ENCODE assay signal across 11 mouse cellular contexts in genomic region chr4:147423140-147423539, GRCm38 (mm10).
A peak's percentile ranks its signal among the peaks of the same experiment; 100 is the strongest.
DNase-seq lines count a peak whose midpoint lies in the region; ATAC-seq and TF ChIP-seq lines count a peak whose summit lies in the region.
"Had no signal": no experiment of that assay in that cellular context is flagged by ENCODE, and none has a peak within 500 bp of the region (broad histone marks: within the 10 kb centered on the region; RNA-seq: fewer than 3 reads in every experiment).

No protein-coding gene starts in this region.

- no peaks in the 10 kb centered on the region for H3K4me1 ChIP-seq in heart, embryonic 10.5 days
- H3K4me1 ChIP-seq in lung, postnatal 0 days (ENCODE audit: insufficient read depth, low read depth, low read length), result no peaks in the 10 kb centered on the region
- H3K4me1 ChIP-seq in limb, embryonic 12.5 days (replicated peaks), result no peaks in the 10 kb centered on the region
- no peaks in the 10 kb centered on the region for H3K4me1 ChIP-seq in stomach, embryonic 16.5 days (ENCODE audit: control insufficient read depth, insufficient read depth, low read length)
- H3K4me1 ChIP-seq: neural tube, embryonic 12.5 days had no signal

- H3K27me3 ChIP-seq in heart, embryonic 10.5 days (ENCODE audit: insufficient read depth, poor library complexity, severe bottlenecking), result no peaks in the 10 kb centered on the region
- no peaks in the 10 kb centered on the region for H3K27me3 ChIP-seq in lung, postnatal 0 days (replicated peaks; ENCODE audit: insufficient read depth, low read length)
- no peaks in the 10 kb centered on the region for H3K27me3 ChIP-seq in limb, embryonic 12.5 days
- H3K27me3 ChIP-seq in stomach, embryonic 16.5 days (ENCODE audit: control insufficient read depth, insufficient read depth, low read length), result no peaks in the 10 kb centered on the region
- H3K27me3 ChIP-seq: neural tube, embryonic 12.5 days had no signal

- no peak for TF ChIP-seq CTCF in lung, postnatal 0 days (IDR thresholded peaks at IDR 0.05)

- intact Hi-C loops in heart, postnatal 10 days (cut with DNase I), result loop anchor here (5.0 kb wide), 1 partner anchor 1866 kb away; no protein-coding TSS in a partner anchor

- peak; percentile 82 for DNase-seq in heart, embryonic 10.5 days (ENCODE audit: low spot score)
- no peak for DNase-seq in heart, postnatal 10 days
- peak; percentile 15 for DNase-seq in lung, postnatal 0 days (ENCODE audit: low spot score)
- DNase-seq in lung, postnatal 25 days (ENCODE audit: low spot score), result no peak
- no peak for DNase-seq in cerebellum, postnatal 14 days
- DNase-seq in urinary bladder, postnatal 10 days (ENCODE audit: low spot score), result no peak
- DNase-seq: adrenal gland, adult 8-10 months; lung, postnatal 4 days had no signal

- ATAC-seq in lung, postnatal 0 days, result 0 out of 2 replicates have a peak, but pooled peaks have one; percentile 8
- peak; percentile 12; the same call in 1 of the 2 replicates for ATAC-seq in limb, embryonic 12.5 days (ENCODE audit: insufficient number of reproducible peaks, insufficient read depth, low FRiP score, low TSS enrichment, low read depth)
- ATAC-seq in stomach, embryonic 16.5 days (ENCODE audit: insufficient read depth, low FRiP score), result 0 out of 2 replicates have a peak, but pooled peaks have one; percentile 4

- H3K36me3 ChIP-seq in heart, embryonic 10.5 days, result no peaks in the 10 kb centered on the region
- H3K36me3 ChIP-seq in lung, postnatal 0 days (ENCODE audit: insufficient read depth, low read length), result no peaks in the 10 kb centered on the region
- no peaks in the 10 kb centered on the region for H3K36me3 ChIP-seq in limb, embryonic 12.5 days
- H3K36me3 ChIP-seq in stomach, embryonic 16.5 days (ENCODE audit: control insufficient read depth, insufficient read depth, low read length), result no peaks in the 10 kb centered on the region
- H3K36me3 ChIP-seq: neural tube, embryonic 12.5 days had no signal

- H3K4me2 ChIP-seq in lung, postnatal 0 days (replicated peaks; ENCODE audit: low read depth, low read length), result no peak overlapping the region
- H3K4me2 ChIP-seq in limb, embryonic 12.5 days, result no peak overlapping the region
- H3K4me2 ChIP-seq in stomach, embryonic 16.5 days (ENCODE audit: low read depth, low read length), result no peak overlapping the region
- H3K4me2 ChIP-seq: neural tube, embryonic 12.5 days had no signal

- H3K9ac ChIP-seq in lung, postnatal 0 days (replicated peaks; ENCODE audit: low read depth), result no peak overlapping the region
- no peak overlapping the region for H3K9ac ChIP-seq in limb, embryonic 12.5 days (replicated peaks)
- H3K9ac ChIP-seq in stomach, embryonic 16.5 days (ENCODE audit: low read length), result no peak overlapping the region
- H3K9ac ChIP-seq: neural tube, embryonic 12.5 days had no signal

- H3K9me3 ChIP-seq in heart, embryonic 10.5 days, result peaks cover 32% of the 10 kb centered on the region
- peaks cover 32% of the 10 kb centered on the region for H3K9me3 ChIP-seq in lung, postnatal 0 days (ENCODE audit: low read length)
- H3K9me3 ChIP-seq in limb, embryonic 12.5 days, result peaks cover 65% of the 10 kb centered on the region
- H3K9me3 ChIP-seq in stomach, embryonic 16.5 days (replicated peaks; ENCODE audit: control insufficient read depth, low read length), result peaks cover 43% of the 10 kb centered on the region

- H3K4me3 ChIP-seq in heart, embryonic 10.5 days, result no peak overlapping the region
- H3K4me3 ChIP-seq in lung, postnatal 0 days (ENCODE audit: low read depth, low read length), result no peak overlapping the region
- H3K4me3 ChIP-seq in limb, embryonic 12.5 days (replicated peaks), result no peak overlapping the region
- H3K4me3 ChIP-seq in stomach, embryonic 16.5 days (replicated peaks; ENCODE audit: low read length), result no peak overlapping the region
- H3K4me3 ChIP-seq: neural tube, embryonic 12.5 days had no signal

- no peak for TF ChIP-seq EP300 in lung, postnatal 0 days (IDR thresholded peaks at IDR 0.05)

- no peak overlapping the region for H3K27ac ChIP-seq in heart, embryonic 10.5 days
- H3K27ac ChIP-seq in lung, postnatal 0 days (ENCODE audit: low read length), result no peak overlapping the region
- H3K27ac ChIP-seq in limb, embryonic 12.5 days, result no peak overlapping the region
- H3K27ac ChIP-seq in stomach, embryonic 16.5 days (ENCODE audit: low read length), result no peak overlapping the region
- H3K27ac ChIP-seq: neural tube, embryonic 12.5 days had no signal

- 44% methylated on average over 3 of the region's 3 CpGs for WGBS in heart, embryonic 10.5 days
- 42% methylated on average over 3 of the region's 3 CpGs for WGBS in lung, postnatal 0 days
- 48% methylated on average over 3 of the region's 3 CpGs for WGBS in limb, embryonic 12.5 days
- WGBS in stomach, embryonic 16.5 days, result 44% methylated on average over 3 of the region's 3 CpGs

Comparison
In these comparisons a context has a peak if more than half of its experiments do, and no peak if none do; other contexts are left out.
1. DNase-seq: peak in heart, embryonic 10.5 days (single experiment) and lung, postnatal 0 days (single experiment); none in heart, postnatal 10 days (0 of 2), lung, postnatal 25 days (single experiment), cerebellum, postnatal 14 days (0 of 2) and urinary bladder, postnatal 10 days (single experiment).
2. Peak in every context shown above with its lines, with median percentiles within 50 percentile points of each other: ATAC-seq.